Mouse (Mus musculus) layer of hippocampus, adult 11-12 months (tissue): ENCODE results near the gene Egfl7.

Experiments
- DNase-seq: peaks from one replicate; pipeline ENCODE4 v3.0.0; 2022; ENCODE audit warnings: low spot score

The Egfl7 gene

GRCm38 (mm10) chr2:26594461-26594933 lies 14.7 kb downstream of the Egfl7 start:
- no peak for DNase-seq

GRCm38 (mm10) chr2:26594934-26595724 lies 15.3 kb downstream of the Egfl7 start:
- DNase-seq: no peak

- DNase-seq: no peak
Measured at GRCm38 (mm10) chr2:26595725-26596435, 16.1 kb downstream of the Egfl7 start.

- DNase-seq: no peak
Measured at GRCm38 (mm10) chr2:26596898-26597297, 17.1 kb downstream of the Egfl7 start.

GRCm38 (mm10) chr2:26597810-26598209 lies 18.0 kb downstream of the Egfl7 start:
- DNase-seq: no peak

- DNase-seq: no peak
Measured at GRCm38 (mm10) chr2:26598462-26598861, 18.6 kb downstream of the Egfl7 start.

GRCm38 (mm10) chr2:26599965-26600364 lies 20.2 kb downstream of the Egfl7 start:
- no peak for DNase-seq

- DNase-seq: no peak
Measured at GRCm38 (mm10) chr2:26600664-26601063, 20.9 kb downstream of the Egfl7 start.

GRCm38 (mm10) chr2:26601595-26601994 lies 21.8 kb downstream of the Egfl7 start:
- DNase-seq: no peak

GRCm38 (mm10) chr2:26602631-26603030 lies 22.8 kb downstream of the Egfl7 start:
- DNase-seq: no peak

- no peak for DNase-seq
Measured at GRCm38 (mm10) chr2:26603159-26603558, 23.3 kb downstream of the Egfl7 start.

- DNase-seq: peak; percentile 38
Measured at GRCm38 (mm10) chr2:26603720-26604671, 24.2 kb downstream of the Egfl7 start, which contains the start of gene Agpat2. TSS of gene Agpat2 (minus strand) at chr2:26604417.

- no peak for DNase-seq
Measured at GRCm38 (mm10) chr2:26605331-26605730, 25.5 kb downstream of the Egfl7 start.

GRCm38 (mm10) chr2:26606579-26606978 lies 26.8 kb downstream of the Egfl7 start:
- DNase-seq: no peak

GRCm38 (mm10) chr2:26607056-26607910 lies 27.5 kb downstream of the Egfl7 start:
- DNase-seq: no peak

- no peak for DNase-seq
Measured at GRCm38 (mm10) chr2:26608781-26609180, 29.0 kb downstream of the Egfl7 start.

GRCm38 (mm10) chr2:26609261-26609661 lies 29.4 kb downstream of the Egfl7 start:
- DNase-seq: no peak

GRCm38 (mm10) chr2:26610526-26610925 lies 30.7 kb downstream of the Egfl7 start:
- no peak for DNase-seq

- DNase-seq: no peak
Measured at GRCm38 (mm10) chr2:26611054-26611453, 31.2 kb downstream of the Egfl7 start.

- no peak for DNase-seq
Measured at GRCm38 (mm10) chr2:26611896-26612295, 32.1 kb downstream of the Egfl7 start.

- no peak for DNase-seq
Measured at GRCm38 (mm10) chr2:26614903-26615302, 35.1 kb downstream of the Egfl7 start.
